Comparison of ENCODE assay signal across 7 mouse cellular contexts in genomic region chr19:7039841-7040636, GRCm38 (mm10). TPM values are rescaled to one million over a fixed set of nuclear protein-coding genes. Genes with fewer than 3 reads are reported as not detected.
A peak's percentile ranks its signal among the peaks of the same experiment; 100 is the strongest.
DNase-seq lines count a peak whose midpoint lies in the region; ATAC-seq lines count a peak whose summit lies in the region.

Stip1 (minus strand) TSS chr19:7039967.

- H3K4me3 ChIP-seq in intestine, embryonic 16.5 days (ENCODE audit: low read length): peak within 1 kb of the TSS; percentile 78
- H3K4me3 ChIP-seq in midbrain, embryonic 11.5 days (ENCODE audit: low read depth, low read length): peak within 1 kb of the TSS; percentile 92

- under 1% methylated on average over 49 of the region's 49 CpGs for WGBS in intestine, embryonic 16.5 days
- WGBS in midbrain, embryonic 11.5 days: under 1% methylated on average over 45 of the region's 49 CpGs

- no peaks in the 10 kb centered on the region; the same call in 1 of the 2 replicates for H3K36me3 ChIP-seq in intestine, embryonic 16.5 days (ENCODE audit: control insufficient read depth, insufficient read depth, low read length)
- peaks cover 5% of the 10 kb centered on the region for H3K36me3 ChIP-seq in midbrain, embryonic 11.5 days (ENCODE audit: control insufficient read depth, insufficient read depth, low read length)

- ATAC-seq in intestine, embryonic 16.5 days: peak; percentile 99
- ATAC-seq in midbrain, embryonic 11.5 days (ENCODE audit: low FRiP score): peak; percentile 99

- H3K9ac ChIP-seq in intestine, embryonic 16.5 days (ENCODE audit: low read depth, low read length): peak within 1 kb of the TSS; percentile 96
- H3K9ac ChIP-seq in midbrain, embryonic 11.5 days (ENCODE audit: low read length): peak within 1 kb of the TSS; percentile 93

- intact Hi-C loops in left cerebral cortex, postnatal 36 days (cut with DNase I): no loop called here

- H3K4me2 ChIP-seq in intestine, embryonic 16.5 days (ENCODE audit: low read depth, low read length): peak within 1 kb of the TSS; percentile 86
- peak within 1 kb of the TSS; percentile 87 for H3K4me2 ChIP-seq in midbrain, embryonic 11.5 days

- no peaks in the 10 kb centered on the region for H3K9me3 ChIP-seq in intestine, embryonic 16.5 days (ENCODE audit: control insufficient read depth, low read length)
- H3K9me3 ChIP-seq in midbrain, embryonic 11.5 days (ENCODE audit: control insufficient read depth, low read length): no peaks in the 10 kb centered on the region

- H3K27ac ChIP-seq in intestine, embryonic 16.5 days (ENCODE audit: low read length): peak within 1 kb of the TSS; percentile 84
- H3K27ac ChIP-seq in midbrain, embryonic 11.5 days (ENCODE audit: low read depth, low read length): peak within 1 kb of the TSS; percentile 89

- peaks cover 19% of the 10 kb centered on the region for H3K4me1 ChIP-seq in intestine, embryonic 16.5 days (ENCODE audit: control insufficient read depth, insufficient read depth, low read length)
- H3K4me1 ChIP-seq in midbrain, embryonic 11.5 days (ENCODE audit: control insufficient read depth, insufficient read depth, low read length): peaks cover 22% of the 10 kb centered on the region

- peak; percentile 100 for DNase-seq in adrenal gland, adult 8-10 months
- DNase-seq in embryo, embryonic 9.5 days (ENCODE audit: extremely low spot score): peak; percentile 99
- DNase-seq in gastrocnemius, postnatal 4 days (ENCODE audit: low spot score in 2 of 2): peak; percentile 94 to 98
- peak; percentile 98 to 99 for DNase-seq in left cerebral cortex, postnatal 36 days (ENCODE audit: low spot score in 2 of 2)
- peak; percentile 100 for DNase-seq in midbrain, embryonic 11.5 days (ENCODE audit: low spot score, missing footprints)
- peak; percentile 100 for DNase-seq in skeletal muscle tissue, adult 2 months (ENCODE audit: low read depth, low spot score)

- no peaks in the 10 kb centered on the region for H3K27me3 ChIP-seq in intestine, embryonic 16.5 days (replicated peaks; ENCODE audit: control insufficient read depth, insufficient read depth, low read length)
- no peaks in the 10 kb centered on the region for H3K27me3 ChIP-seq in midbrain, embryonic 11.5 days (ENCODE audit: control insufficient read depth, insufficient read depth, low read length)

RNA-seq across cellular contexts. Expression of gene Stip1, which starts in this region (rescaled TPM):
- 100 to 1,000 TPM; 129 to 273 (median 162) TPM for total RNA-seq in adrenal gland, adult 8-10 months (2022)
- total RNA-seq in gastrocnemius, postnatal 4 days (2021): 100 to 1,000 TPM; 122 to 129 TPM
- 194 and 208 TPM in 2 replicates for polyA plus RNA-seq in intestine, embryonic 16.5 days (2015; fragmentation: Nextera tagmentation; extraction: Ambion mirVana)
- total RNA-seq in left cerebral cortex, postnatal 36 days (2021): 100 to 1,000 TPM; 179 to 201 TPM
- 410 and 416 TPM in 2 replicates for polyA plus RNA-seq in midbrain, embryonic 11.5 days (2014; fragmentation: Nextera tagmentation; extraction: Ambion mirVana)

Comparison
In these comparisons a context has a peak if more than half of its experiments do, and no peak if none do; other contexts are left out.
1. Peak in every context shown above with its lines: DNase-seq, ATAC-seq, H3K4me3 ChIP-seq and H3K27ac ChIP-seq.